Mouse (Mus musculus) testis, adult 2 months (tissue): ENCODE measurements around the gene Chrnb2.

ENCODE experiments used
- CTCF ChIP-seq: fragments of 200-500 bp; IDR thresholded peaks from 2 replicates; pipeline ENCODE4 v1.5.1; 2012; ENCODE audit warnings: low read depth, mild to moderate bottlenecking, inconsistent platforms, low read length, moderate library complexity; ENCODE audit not compliant: control insufficient read depth, insufficient read depth, insufficient replicate concordance
- POLR2A ChIP-seq: fragments of 200-500 bp; IDR thresholded peaks from 2 replicates; pipeline ENCODE4 v1.6.1; 2012; ENCODE audit warnings: low read depth, mild to moderate bottlenecking, inconsistent platforms, low read length, moderate library complexity; ENCODE audit not compliant: control insufficient read depth

- TF ChIP-seq POLR2A (no peak), CTCF (no peak)
Observed at GRCm38 (mm10) chr3:89759786-89760185, 4.6 kb downstream of the Chrnb2 start.
